Mouse (Mus musculus) urinary bladder, postnatal 14 days (tissue): ENCODE measurements around the gene Mlycd.

Experiments used
- DNase-seq: peaks from one replicate; pipeline ENCODE4 v3.0.0; 2021; ENCODE audit warnings: low spot score

Mlycd gene

DNA sequence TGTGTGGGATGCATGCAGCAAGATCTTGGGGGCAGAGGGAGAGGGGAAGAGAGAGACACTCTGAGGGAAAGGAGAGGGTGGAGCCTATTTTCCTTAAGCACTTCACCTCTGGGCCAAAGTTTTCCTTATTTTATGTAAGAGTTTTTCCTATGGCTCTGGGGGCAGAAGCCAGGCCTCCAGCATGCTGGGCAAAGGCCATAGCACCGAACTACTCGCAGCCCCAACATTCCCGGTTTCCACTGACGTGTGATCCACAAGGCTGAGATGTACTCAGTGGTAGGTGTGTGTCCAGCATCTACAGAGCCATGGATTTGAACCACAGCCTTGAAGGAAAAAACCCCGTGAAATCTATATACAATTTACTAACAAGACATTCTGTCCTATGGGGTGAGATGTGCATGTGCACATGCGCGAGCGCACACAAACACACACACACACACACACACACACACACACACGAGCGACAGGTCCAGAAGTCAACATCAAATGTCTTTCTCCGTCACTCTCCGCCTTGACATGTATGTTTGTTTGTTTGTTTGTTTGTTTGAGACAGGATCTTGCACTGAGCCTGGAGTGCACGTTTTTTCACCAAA, 39.0 kb downstream of the Mlycd start, which contains the start of gene Osgin1:
Gene Osgin1 (plus strand): TSS at position 543 of the 593 bp plus-strand sequence.
- DNase-seq: no peak

DNA sequence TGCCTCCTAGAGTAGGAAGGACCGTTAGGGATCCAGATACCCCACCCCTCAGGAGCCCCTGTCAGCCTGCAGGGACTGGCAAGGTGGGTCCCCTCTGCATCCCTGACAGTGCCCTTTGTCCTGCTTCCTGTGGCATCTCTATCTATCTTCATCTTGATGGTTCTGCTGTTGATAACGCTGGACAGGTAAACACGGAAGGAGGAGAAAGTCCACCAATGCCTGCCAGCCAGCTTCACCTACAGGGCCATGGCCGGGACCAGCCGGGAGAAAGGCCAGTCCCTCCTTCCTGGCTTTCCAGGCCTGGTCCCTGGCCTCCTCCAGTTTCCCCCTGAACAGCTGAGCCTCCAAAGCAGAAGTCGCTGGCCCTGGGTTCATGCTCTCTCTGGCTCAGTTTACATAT, 39.9 kb downstream of the Mlycd start:
- no peak for DNase-seq

DNA sequence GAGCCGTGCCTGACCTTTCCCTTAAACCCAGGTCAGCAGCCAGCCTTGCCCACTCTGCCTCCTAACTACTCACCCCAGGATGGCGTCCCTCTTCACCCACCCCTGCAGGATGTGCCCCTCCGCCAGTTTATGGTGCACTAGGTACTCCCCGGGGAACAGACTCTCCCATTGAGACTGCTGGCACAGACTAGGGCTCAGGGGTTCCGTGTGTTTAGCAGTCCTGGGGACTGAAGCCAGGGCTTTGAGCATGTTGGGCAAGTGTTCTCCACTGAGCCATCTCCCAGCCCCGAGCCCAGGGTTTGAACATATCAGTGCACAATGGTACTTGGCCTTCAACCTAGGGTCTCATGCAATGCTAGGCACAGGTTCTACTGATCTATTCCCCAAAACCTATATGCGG, 40.8 kb downstream of the Mlycd start:
- DNase-seq: no peak

DNA sequence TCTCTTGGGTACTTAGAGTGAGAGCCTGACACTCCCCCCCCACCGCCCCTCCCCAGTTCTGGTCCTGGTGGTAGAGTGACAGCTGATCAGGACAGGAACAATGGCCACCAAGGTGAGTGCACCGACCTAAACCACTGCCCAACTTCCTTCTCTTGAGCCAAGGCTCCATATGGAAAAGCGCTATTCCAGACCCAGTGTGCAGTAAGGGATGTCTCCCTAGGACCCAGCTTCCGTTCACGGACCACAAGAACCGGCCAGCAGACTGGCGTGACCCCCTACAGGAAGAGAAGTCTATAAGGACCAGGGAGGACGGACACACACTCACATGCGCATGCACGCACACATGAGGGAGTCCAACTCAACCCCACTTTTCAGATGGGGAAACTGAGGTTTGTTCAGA, 41.7 kb downstream of the Mlycd start:
- DNase-seq: no peak

DNA sequence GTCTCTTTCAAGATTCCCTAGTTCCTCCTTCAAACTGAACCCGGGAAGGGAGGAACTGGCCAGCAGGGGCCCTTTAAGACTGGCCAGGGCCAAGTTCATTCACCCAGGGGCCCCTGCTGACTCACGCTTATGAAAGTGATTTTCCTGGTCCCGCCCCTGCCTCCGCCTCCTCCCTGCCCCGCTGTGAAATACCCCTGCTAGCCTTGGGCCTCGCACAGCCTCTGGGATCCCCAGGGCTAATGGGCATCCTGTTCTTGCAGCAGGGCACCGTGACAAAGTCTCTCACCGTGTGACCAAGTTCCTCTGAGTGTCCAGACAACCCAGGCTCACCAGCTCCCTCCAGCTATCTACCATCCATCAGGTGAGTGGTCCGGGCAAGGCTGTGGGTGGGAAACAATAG, 42.3 kb downstream of the Mlycd start:
- DNase-seq: peak; percentile 93

DNA sequence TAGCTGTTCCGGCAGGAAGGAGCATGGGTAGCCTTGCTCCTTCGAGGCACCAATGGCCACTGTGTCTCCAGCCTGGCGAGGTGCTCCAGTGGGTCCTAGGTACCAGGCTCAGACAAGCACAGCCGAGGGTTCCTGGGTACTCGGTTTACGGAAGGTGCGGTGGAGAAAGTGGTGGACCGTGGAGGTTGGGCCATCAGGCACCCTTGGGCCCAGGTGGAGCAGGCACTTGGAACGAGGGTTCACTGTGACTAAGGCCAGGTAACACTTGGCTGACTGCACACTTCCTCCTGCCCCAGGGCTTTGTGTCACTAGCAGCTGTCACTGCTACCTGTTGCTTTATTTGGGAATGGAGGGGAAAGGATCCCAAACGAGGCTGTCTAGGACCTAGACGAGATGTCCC, 42.8 kb downstream of the Mlycd start:
- peak; percentile 53 for DNase-seq

DNA sequence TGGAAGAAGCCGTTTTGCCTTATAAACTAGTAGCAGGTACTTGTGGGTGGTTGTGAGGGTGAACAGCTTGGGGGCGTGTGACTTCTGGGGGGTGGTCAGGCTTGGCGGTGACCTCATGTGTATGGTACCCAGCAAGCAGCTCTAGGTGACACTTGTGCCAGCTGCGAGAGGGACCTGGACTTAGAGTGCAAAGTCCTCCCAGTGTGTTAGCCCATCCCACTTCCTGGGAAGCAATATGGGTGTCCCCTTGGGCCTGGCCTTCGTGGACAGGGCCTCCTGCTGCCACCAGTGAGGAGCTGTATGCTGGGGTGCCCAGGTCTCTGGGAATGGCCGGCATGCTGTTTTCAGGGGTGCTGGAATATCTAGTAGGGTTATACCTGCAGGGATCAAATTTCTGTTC, 44.2 kb downstream of the Mlycd start:
- DNase-seq: no peak

DNA sequence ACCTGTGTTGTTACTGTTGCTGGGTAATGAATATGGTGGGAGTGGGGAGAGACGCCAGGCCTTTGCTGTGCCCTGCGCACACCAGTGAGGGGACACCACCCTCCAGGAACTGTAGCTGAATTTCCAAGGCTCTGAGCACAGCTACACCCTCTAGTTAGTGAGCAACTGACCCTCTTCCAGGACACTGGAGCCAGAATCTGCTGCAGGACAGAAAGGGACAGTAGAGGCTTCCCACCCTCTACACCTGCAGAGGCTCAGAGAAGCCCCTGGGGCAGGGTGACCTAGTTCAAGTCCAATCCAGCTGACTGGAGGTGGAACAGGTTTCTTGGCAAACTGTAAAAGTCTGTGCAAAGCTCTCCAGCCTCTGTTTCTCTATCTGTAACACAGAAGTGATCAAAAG, 44.7 kb downstream of the Mlycd start:
- no peak for DNase-seq

DNA sequence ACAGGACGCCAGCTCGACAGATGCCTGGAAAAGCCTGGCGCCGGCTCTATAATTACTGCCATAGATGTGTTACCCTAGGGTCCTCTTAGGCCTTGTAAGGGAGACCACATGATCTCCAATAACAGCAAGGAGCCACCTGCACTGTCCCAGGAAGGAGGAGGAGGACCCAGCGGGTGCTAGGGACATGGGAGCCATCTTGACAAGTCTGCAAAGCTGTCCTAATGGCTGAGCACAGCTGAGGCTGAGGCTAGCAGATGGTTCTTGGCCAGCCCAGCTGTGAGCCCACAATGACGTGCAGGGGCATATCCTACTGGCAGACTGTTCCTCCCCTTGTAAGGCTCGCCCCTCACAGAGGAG, 45.2 kb downstream of the Mlycd start:
- no peak for DNase-seq

DNA sequence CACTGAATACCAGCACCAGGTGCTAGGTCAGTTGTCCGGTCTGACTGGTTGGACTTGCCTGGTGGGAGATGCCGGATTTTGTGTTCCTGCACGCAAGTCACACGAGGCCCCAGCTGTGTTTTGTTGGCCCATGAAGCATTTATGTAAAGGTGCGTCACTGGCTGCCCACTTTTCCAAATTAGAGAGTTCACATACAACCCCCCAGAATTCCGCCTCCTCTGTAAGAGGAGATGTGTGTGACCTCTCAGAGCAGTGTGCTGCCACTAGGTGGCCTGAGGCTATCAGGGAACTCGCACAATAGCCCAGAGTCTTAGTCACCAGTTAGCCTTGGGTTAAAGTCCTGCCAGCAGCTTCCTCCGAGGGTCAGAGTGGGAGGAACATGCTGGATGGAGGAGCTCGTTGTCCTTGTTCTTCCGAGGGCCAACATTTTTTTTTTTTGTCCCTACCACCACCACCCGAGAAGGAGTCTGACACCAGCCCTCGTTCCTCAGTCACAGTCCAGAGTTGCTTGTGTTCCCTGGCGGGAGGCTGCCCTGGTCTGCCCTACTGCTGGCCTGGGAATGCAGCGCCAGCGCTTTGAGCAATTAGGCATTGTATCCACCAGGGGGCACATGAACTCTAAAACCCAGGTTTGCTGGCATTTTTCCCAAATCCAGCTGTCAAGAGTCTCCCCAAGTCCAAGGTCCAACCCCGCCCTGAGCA, 45.7 kb downstream of the Mlycd start:
- peak; percentile 88 for DNase-seq

DNA sequence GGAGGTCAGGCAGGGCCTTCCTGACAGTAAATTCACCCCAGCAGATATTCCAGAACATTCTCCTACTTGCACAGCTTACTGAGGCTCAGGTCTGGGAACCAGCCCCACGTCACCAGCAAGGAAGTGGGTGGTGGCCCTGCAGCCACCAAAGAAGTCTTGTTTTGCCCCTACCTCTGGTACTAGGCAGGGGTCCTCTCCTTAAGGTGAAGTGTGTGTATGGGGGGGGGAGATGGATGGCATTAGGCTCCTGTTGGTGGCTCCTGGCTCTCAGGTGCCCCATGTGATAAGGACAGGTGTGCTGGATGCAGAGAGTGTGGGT, 46.2 kb downstream of the Mlycd start:
- DNase-seq: no peak

DNA sequence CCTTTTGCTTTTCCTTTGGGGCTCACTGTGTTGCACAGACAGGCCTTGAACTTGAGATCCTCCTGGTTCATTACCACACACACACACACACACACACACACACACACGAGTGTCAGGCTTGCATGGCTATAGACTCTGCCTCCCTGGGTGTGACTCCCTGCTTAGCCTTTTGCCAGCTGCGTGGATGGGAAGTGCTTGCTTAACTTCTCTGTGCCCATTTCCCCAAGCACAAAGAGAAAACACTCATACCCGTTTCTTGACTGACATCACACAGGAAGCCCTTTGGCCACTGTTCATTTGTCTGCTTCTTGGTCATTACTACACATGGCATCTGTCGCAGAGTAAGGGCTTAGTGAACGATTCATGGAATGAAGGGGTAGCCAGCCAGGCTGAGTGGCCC, 47.3 kb downstream of the Mlycd start:
- DNase-seq: no peak

DNA sequence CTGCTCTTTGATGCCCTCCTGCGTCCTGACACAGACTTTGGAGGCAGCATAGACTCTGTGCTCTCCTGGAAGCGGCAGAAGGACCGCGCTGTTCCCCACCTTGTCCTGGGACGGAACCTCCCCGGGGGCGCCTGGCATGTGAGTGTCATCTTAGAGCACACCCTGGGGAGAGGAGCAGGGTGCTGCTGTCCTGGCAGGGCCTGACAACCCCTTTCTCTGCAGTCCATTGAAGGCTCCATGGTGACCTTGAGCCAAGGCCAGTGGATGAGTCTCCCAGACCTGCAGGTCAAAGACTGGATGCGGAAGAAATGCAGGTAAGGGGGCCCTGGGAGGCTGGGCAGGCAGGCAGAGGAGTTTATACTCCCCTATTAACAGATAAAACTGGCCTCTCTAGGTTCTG, 48.3 kb downstream of the Mlycd start:
- DNase-seq: no peak

DNA sequence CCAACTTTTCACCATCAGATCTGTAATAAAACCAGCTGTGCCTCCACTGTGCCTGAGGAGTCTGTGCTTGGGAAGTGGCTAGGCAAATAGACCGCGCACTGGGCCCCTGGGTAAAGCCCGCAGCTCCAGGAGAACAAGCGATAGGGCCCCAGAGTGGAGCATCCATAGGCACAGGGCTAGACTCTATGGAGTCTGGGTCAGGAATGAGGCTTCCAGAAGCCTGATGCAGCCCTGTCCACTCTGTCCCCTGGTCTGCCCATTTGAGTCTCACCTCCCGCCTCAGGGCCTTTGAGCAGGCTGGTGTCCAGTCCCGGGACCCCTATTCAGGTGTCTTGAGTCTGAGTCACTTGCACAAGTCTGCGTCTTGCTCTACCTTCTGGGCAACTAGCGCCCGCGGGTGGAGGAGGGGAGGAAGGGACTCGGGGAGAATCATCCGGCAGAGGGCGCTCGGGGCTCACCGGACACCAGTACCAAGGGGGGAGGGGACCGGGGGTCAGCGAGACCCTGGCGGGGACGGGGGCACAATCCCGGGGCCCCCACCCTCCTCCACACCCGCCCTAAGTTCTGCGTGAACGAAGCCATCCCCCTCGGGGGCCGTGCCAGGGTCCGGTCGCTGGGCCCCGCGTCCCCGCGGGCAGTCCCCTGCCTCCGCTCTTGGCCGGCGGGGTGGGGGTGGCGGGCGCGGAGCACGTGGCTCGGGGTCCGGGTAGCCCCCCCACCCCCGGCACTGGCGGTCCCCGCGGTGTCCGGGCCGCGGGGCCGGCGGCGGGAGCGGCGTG, 51.7 kb downstream of the Mlycd start, which contains the start of gene Necab2:
Gene Necab2 (plus strand): TSS at position 509 of the 779 bp plus-strand sequence.
- DNase-seq: peak; percentile 86

DNA sequence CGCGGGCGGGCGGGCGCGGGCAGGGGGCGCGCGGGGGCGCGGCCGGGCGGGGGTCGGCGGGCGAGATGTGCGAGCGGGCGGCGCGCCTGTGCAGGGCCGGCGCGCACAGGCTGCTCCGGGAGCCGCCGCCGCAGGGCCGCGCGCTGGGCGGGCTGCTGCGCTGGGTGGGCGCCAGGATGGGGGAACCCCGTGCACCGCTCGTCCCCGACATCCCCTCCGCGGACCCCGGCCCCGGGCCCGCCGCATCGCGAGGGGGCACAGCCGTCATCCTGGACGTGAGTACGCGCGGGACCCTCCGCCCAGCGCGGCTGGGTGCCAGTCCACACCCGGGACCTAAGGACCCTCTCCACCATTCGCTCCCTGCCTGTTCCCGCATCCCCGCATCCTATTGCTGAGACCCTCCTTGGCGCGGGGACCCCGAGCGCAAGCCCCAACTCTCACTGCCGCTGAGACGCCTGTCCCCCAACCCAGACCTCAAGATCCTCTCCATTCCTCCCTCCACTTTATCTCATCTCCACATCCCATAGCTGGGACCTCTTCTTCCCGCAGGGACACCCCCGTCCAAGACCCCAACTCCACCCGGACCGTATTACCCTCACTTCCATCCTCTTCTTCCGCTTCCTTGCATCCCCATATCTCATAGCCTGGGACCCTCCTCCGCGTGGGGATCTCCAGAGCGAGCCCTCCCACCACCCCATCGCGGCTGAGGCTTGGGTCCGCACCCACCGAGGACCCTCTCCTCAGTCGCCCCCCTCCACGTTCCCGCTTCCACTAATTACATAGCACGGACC, 52.5 kb downstream of the Mlycd start:
- DNase-seq: no peak

DNA sequence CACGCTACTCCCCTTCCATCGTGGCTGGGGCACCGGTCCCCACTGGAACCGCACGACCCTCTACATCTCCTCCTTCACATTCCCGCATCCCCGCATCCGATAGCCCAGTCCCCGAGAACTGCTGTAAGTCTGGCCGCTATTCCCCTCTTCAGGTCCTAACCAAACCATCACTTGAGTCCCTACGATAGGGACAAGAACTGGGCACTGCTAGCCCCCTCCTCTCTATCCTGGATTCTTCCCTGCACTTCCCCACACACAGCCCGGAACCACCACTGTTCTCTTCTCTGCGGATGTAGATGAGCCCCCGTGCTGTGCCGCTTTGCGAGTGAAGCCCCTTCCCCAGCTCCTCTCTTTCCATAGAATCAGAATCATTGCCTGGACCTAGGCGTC, 53.1 kb downstream of the Mlycd start:
- DNase-seq: no peak

DNA sequence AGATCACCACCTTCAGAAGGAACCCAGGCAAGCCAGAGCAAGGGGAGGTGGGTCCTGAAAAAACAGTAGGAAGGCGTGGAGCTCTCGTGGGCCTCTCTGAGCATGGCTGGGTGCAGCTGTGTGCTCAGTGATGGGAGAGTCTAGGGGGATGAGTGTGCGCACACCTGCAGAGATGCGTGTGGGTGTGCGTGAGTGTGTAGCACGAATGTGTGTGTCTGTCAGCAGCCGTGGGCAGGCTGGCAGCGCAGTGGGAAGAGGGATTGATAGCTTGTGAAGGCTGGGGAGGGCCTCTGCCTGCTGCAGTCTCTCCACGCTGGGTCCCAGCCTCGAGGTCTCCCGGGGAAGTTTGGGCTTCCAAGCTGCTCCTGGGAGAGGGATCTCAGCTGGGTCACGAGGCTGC, 54.9 kb downstream of the Mlycd start:
- no peak for DNase-seq

DNA sequence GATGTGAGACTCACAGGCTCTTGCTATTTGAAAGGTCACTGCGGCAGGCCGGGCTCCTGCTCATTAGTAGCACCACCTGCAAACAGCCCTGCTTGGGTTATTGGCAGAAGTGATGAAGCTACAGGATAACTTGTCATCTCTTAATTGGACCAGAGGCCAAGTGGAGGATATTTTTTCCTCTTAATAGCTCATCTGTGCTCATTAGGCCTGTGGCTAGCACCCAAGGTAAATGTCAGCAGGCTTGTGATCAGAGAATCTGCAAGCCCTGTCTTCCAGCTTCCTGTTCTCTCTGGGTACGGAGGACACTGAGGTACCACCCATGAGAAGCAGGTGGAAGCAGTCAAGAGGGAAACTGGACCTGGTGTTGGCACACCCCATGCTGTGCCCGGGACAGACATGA, 56.5 kb downstream of the Mlycd start:
- DNase-seq: no peak

DNA sequence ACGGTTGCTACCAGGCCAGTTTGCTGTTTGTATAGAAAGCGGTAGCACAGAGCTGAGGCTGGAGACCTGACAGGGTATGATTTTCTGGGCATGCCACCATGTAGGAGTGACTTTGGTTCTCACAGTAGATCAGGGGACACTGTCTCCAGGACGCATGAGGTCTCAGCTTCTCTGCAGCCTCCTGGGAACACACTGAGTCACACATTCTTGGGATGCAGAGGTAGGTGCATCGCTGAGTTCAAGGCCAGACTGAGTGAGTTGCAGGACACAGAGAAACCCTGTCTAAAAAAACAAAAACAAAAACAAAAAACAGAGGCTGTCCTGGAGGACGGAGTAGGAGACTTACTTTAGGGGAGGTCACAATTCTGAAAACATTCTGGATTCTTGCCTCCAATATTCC, 58.2 kb downstream of the Mlycd start:
- no peak for DNase-seq

DNA sequence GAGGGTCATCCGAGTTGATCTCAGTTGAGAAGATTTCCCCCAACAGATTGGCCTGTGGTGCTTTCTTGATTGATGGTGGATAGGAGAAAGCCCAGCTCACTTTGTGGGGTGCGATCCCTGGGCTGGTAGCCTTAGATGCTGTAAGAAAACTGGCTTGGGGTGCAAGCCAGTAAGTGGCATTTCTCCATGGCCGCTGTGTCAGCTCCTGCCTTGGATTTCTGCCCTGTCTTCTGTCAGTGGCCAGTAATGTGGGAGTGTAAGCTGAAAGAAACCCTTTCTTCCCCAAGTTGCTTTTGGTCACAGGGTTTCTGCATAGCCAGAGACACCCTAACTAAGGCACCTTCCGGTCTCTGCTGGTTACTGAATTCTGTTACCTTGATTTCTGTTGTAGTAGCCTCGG, 61.4 kb downstream of the Mlycd start:
- DNase-seq: no peak

DNA sequence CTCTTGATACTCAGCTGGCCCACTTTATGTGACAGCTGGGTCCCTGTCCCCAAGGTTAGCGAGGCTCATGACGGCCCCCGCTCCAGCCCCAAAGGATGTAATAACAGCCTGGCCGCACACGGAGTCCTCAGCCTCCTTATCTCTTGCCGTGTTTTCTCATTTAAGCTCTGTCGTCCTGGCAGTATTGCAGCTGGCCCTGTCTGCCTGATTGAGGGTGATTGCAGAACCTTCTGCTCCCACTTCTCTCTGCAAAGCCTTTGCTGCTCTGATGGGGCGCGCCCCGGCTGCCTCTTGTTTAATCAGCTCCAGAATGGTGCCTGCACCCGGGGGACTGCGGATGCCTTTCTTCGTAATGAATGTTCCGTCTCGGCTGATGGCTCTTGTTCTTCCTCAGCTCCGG, 65.0 kb downstream of the Mlycd start:
- no peak for DNase-seq
